ENCODE assay signal across 12 mouse cellular contexts in genomic region chr7:111518581-111519242, GRCm38 (mm10).
DNase-seq lines count a peak whose midpoint lies in the region; TF ChIP-seq lines count a peak whose summit lies in the region.
"Had no signal": no experiment of that assay in that cellular context is flagged by ENCODE, and none has a peak within 500 bp of the region (broad histone marks: within the 10 kb centered on the region; RNA-seq: fewer than 3 reads in every experiment).

No protein-coding gene starts in this region.

- H3K27me3 ChIP-seq in cerebellum, adult 2 months (ENCODE audit: control insufficient read depth, insufficient read depth, low read length), result no peaks in the 10 kb centered on the region
- H3K27me3 ChIP-seq in heart, adult 2 months (ENCODE audit: control insufficient read depth, insufficient read depth, low read length), result no peaks in the 10 kb centered on the region
- H3K27me3 ChIP-seq: embryonic facial prominence, embryonic 15.5 days had no signal

- WGBS in cerebellum, adult 2 months, result 57% methylated on average over 8 of the region's 8 CpGs
- WGBS in heart, adult 2 months, result 56% methylated on average over 8 of the region's 8 CpGs

- peaks cover 11% of the 10 kb centered on the region; the same call in 1 of the 2 replicates for H3K4me1 ChIP-seq in cerebellum, adult 2 months (ENCODE audit: control insufficient read depth, insufficient read depth, low read length)
- H3K4me1 ChIP-seq in heart, adult 2 months (ENCODE audit: control insufficient read depth, insufficient read depth, low read length), result no peaks in the 10 kb centered on the region

- no peak overlapping the region for H3K9ac ChIP-seq in heart, adult 2 months (ENCODE audit: low read depth, low read length)
- H3K9ac ChIP-seq: embryonic facial prominence, embryonic 15.5 days; liver, embryonic 14.5 days had no signal

- no peaks in the 10 kb centered on the region for H3K79me2 ChIP-seq in heart, adult 2 months (replicated peaks; ENCODE audit: control insufficient read depth, insufficient read depth, low read length)

- no peaks in the 10 kb centered on the region for H3K36me3 ChIP-seq in heart, adult 2 months (ENCODE audit: control insufficient read depth, insufficient read depth, low read length)
- H3K36me3 ChIP-seq: embryonic facial prominence, embryonic 15.5 days had no signal

- no peak overlapping the region for H3K27ac ChIP-seq in cerebellum, adult 2 months (ENCODE audit: insufficient read depth, low read length)
- H3K27ac ChIP-seq in heart, adult 2 months, result no peak overlapping the region
- peak overlapping the region; percentile 3 for H3K27ac ChIP-seq in layer of hippocampus, adult 2 months
- H3K27ac ChIP-seq: embryonic facial prominence, embryonic 15.5 days; liver, embryonic 14.5 days had no signal

- H3K4me3 ChIP-seq in cerebellum, adult 2 months (replicated peaks; ENCODE audit: insufficient read depth, low read depth, low read length), result no peak overlapping the region
- H3K4me3 ChIP-seq in heart, adult 2 months, result no peak overlapping the region
- no peak overlapping the region for H3K4me3 ChIP-seq in layer of hippocampus, adult 2 months
- H3K4me3 ChIP-seq: embryonic facial prominence, embryonic 15.5 days had no signal

- TF ChIP-seq EP300 in heart, adult 2 months (IDR thresholded peaks at IDR 0.05; ENCODE audit: insufficient read depth, low read depth, low read length), result no peak

- no peak for TF ChIP-seq POLR2A in cerebellum, adult 2 months (IDR thresholded peaks at IDR 0.05; ENCODE audit: borderline replicate concordance, insufficient read depth, low read length)
- no peak for TF ChIP-seq POLR2A in heart, adult 2 months (IDR thresholded peaks at IDR 0.05; ENCODE audit: insufficient read depth, low read depth, low read length)

- peak; percentile 11 to 30 for DNase-seq in cerebellum, postnatal 14 days
- DNase-seq in cerebellum, adult 2 months, result no peak
- peak; percentile 31 for DNase-seq in heart, postnatal 10 days
- no peak for DNase-seq in heart, adult 2 months
- peak; percentile 26 to 58 for DNase-seq in left cerebral cortex, postnatal 25 days (ENCODE audit: low spot score in 2 of 2)
- no peak for DNase-seq in left cerebral cortex, adult 18-20 months (ENCODE audit: low spot score in 2 of 2)
- DNase-seq in layer of hippocampus, adult 2 months (ENCODE audit: low spot score in 2 of 2), result peak in 1 of 2 experiments; percentile 16
- DNase-seq in ovary, adult 18-20 months (ENCODE audit: low spot score), result no peak
- DNase-seq: cerebellum, postnatal 25 days; thymus, adult 2 months had no signal

- TF ChIP-seq CTCF in cerebellum, adult 2 months (IDR thresholded peaks at IDR 0.05; ENCODE audit: borderline replicate concordance, insufficient read depth, low read depth, low read length), result no peak
- TF ChIP-seq CTCF in heart, adult 2 months (IDR thresholded peaks at IDR 0.05), result no peak
- no peak for TF ChIP-seq CTCF in layer of hippocampus, adult 2 months (conservative IDR thresholded peaks at IDR 0.05)

- intact Hi-C loops in heart, postnatal 10 days (cut with DNase I), result no loop called here
- intact Hi-C loops in heart, adult 2 months (cut with DNase I), result no loop called here
- intact Hi-C loops in left cerebral cortex, postnatal 25 days (cut with DNase I), result no loop called here

Comparison
In these comparisons a context has a peak if more than half of its experiments do, and no peak if none do; other contexts are left out.
1. DNase-seq: peak in cerebellum, postnatal 14 days (2 of 2), heart, postnatal 10 days (2 of 2) and left cerebral cortex, postnatal 25 days (2 of 2); none in cerebellum, adult 2 months (0 of 2), heart, adult 2 months (0 of 2), left cerebral cortex, adult 18-20 months (0 of 2) and ovary, adult 18-20 months (single experiment).